Mouse (Mus musculus): ENCODE results near the gene Khdc1c. TPM values are rescaled to one million over a fixed set of nuclear protein-coding genes. Genes with fewer than 3 reads are reported as not detected.

Khdc1c gene
- polyA plus RNA-seq (2012; fragmentation: generic; extraction: Trizol), result not detected

GRCm38 (mm10) chr1:21368031-21368430 is at the start of gene Khdc1c:
Gene Khdc1c, plus strand, starts transcription at chr1:21368331.

GRCm38 (mm10) chr1:21349341-21349740 is 18.8 kb upstream of the Khdc1c start, which contains the start of gene Khdc1a:
Gene Khdc1a, plus strand, starts transcription at chr1:21349641.

DNA sequence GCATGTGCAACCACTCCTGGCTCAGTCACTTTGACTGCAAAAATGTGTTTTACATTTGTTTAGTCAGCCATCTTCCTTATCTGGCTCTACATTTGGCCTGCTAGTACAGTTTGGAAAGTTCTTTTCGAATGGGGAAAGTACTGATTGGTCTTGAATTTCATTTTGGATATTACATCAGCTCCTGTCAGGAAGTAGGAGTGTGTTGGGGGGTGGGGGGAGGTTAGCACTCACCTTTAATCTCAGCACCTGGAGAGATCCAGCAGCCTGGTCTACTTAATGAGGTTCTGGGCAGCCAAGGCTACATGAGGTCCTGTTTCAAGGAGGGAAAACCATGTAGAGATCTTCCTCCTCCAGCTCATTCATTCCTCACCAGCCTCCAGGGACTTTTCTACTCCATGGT is 15.1 kb downstream of the Khdc1c start, which contains the start of gene Khdc1b:
Gene Khdc1b (plus strand): TSS at position 301 of the 400 bp plus-strand sequence.

Other genes starting within 250 kb of the Khdc1c start
- 1 to 10 TPM in 1 of 2 experiments, under 1 TPM in 1; 0.41 to 4.9 TPM for gene Tmem14a, start 149.8 kb upstream of the Khdc1c start, polyA plus RNA-seq (2012; fragmentation: generic; extraction: Trizol)
- under 1 TPM in 1 of 2 experiments, not detected in 1; 0.05 TPM for gene Gsta3, start 127.7 kb upstream of the Khdc1c start, polyA plus RNA-seq (2012; fragmentation: generic; extraction: Trizol)
- not detected for gene Khdc1a, start 18.7 kb upstream of the Khdc1c start, polyA plus RNA-seq (2012; fragmentation: generic; extraction: Trizol)
- not detected for gene Khdc1b, start 15.2 kb downstream of the Khdc1c start, polyA plus RNA-seq (2012; fragmentation: generic; extraction: Trizol)

Data from C3H10T1/2 (cell line).